In genomic region chr11:6233025-6233424, GRCm38 (mm10) we compare ENCODE assay signal across 23 mouse cellular contexts. TPM values are rescaled to one million over a fixed set of nuclear protein-coding genes. Genes with fewer than 3 reads are reported as not detected.
"Had no signal": no experiment of that assay in that cellular context is flagged by ENCODE, and none has a peak within 500 bp of the region (broad histone marks: within the 10 kb centered on the region; RNA-seq: fewer than 3 reads in every experiment).

No protein-coding gene starts in this region.

- DNase-seq: lung, adult 18-20 months; lung, postnatal 14 days; lung, postnatal 36 days; retina, postnatal 1 day; right cerebral cortex, adult 18-20 months; right cerebral cortex, postnatal 25 days; right cerebral cortex, postnatal 4 days; thymus, adult 18-20 months; thymus, postnatal 14 days; thymus, postnatal 36 days had no signal

- H3K4me1 ChIP-seq: lung, embryonic 15.5 days; megakaryocyte, embryonic 14.5 days; midbrain, embryonic 13.5 days; midbrain, embryonic 15.5 days; neural tube, embryonic 13.5 days; neural tube, embryonic 15.5 days; stomach, embryonic 15.5 days had no signal

- H3K4me3 ChIP-seq: lung, embryonic 15.5 days; megakaryocyte, embryonic 14.5 days; midbrain, embryonic 13.5 days; midbrain, embryonic 15.5 days; neural tube, embryonic 13.5 days; neural tube, embryonic 15.5 days; stomach, embryonic 15.5 days had no signal

- H3K27ac ChIP-seq: lung, embryonic 15.5 days; macrophage; midbrain, embryonic 13.5 days; midbrain, embryonic 15.5 days; neural tube, embryonic 13.5 days; neural tube, embryonic 15.5 days; stomach, embryonic 15.5 days had no signal

- ATAC-seq: lung, postnatal 0 days; midbrain, embryonic 13.5 days; midbrain, embryonic 15.5 days had no signal

- H3K27me3 ChIP-seq: lung, embryonic 15.5 days; midbrain, embryonic 13.5 days; midbrain, embryonic 15.5 days; neural tube, embryonic 13.5 days; neural tube, embryonic 15.5 days; stomach, embryonic 15.5 days had no signal

- H3K4me2 ChIP-seq: lung, embryonic 15.5 days; midbrain, embryonic 11.5 days; midbrain, embryonic 13.5 days; midbrain, embryonic 15.5 days; neural tube, embryonic 13.5 days; neural tube, embryonic 15.5 days; stomach, embryonic 15.5 days had no signal

- H3K9me3 ChIP-seq: midbrain, embryonic 15.5 days had no signal

- H3K36me3 ChIP-seq: lung, embryonic 15.5 days; midbrain, embryonic 13.5 days; midbrain, embryonic 15.5 days; neural tube, embryonic 13.5 days; neural tube, embryonic 15.5 days; stomach, embryonic 15.5 days had no signal

- H3K9ac ChIP-seq: lung, embryonic 15.5 days; midbrain, embryonic 13.5 days; midbrain, embryonic 15.5 days; neural tube, embryonic 13.5 days; neural tube, embryonic 15.5 days; stomach, embryonic 15.5 days had no signal

RNA-seq across cellular contexts. Expression of gene Npc1l1, which starts 3.1 kb away (rescaled TPM):
- total RNA-seq: megakaryocyte progenitor cell, adult 5-6 weeks; monocyte, adult 5-6 weeks had no signal
- polyA plus RNA-seq: lung, postnatal 0 days; midbrain, embryonic 11.5 days; neural tube, embryonic 11.5 days; neural tube, embryonic 13.5 days had no signal

RNA-seq across cellular contexts. Expression of gene A730071L15Rik, which starts 33.2 kb away (rescaled TPM):
- polyA plus RNA-seq: macrophage had no signal
